ENCODE assay signal across 15 mouse cellular contexts in the genomic region with DNA sequence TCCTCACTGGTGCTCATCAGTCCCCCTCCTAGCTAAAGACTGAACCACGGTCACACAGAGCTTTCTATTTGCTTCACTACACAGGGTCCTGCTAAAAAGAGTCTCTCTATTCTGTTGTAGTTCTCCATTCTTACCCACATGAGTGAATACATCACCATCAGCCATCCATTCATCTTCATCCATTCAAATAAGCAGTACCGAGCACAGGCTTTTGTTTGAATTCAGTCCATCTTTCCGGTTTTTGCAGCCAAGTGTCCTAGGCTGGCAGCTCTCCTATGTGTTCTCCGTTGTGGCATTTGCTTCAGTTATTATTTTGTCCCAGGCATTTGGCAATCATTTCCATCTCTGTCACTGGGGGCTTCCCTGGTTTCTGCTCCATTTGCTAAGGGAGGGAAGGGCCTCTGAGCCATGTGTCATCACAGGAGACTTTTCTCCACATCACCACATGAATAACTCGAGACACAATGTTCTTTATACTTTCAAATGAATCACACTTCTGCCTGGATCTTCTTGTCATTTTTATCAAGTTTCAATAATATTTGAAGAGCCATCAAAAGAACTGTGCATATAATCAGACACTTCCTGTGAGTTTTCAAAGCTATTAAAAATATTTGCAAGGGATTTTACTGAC.
A peak's percentile ranks its signal among the peaks of the same experiment; 100 is the strongest.
DNase-seq lines count a peak whose midpoint lies in the region; ATAC-seq lines count a peak whose summit lies in the region.
"Had no signal": no experiment of that assay in that cellular context is flagged by ENCODE, and none has a peak within 500 bp of the region (broad histone marks: within the 10 kb centered on the region; RNA-seq: fewer than 3 reads in every experiment).

No protein-coding gene starts in this region.

- H3K27me3 ChIP-seq in hindbrain, embryonic 12.5 days: no peaks in the 10 kb centered on the region
- no peaks in the 10 kb centered on the region for H3K27me3 ChIP-seq in midbrain, embryonic 16.5 days (ENCODE audit: control insufficient read depth, insufficient read depth, low read depth, low read length)
- no peaks in the 10 kb centered on the region for H3K27me3 ChIP-seq in kidney, embryonic 16.5 days (ENCODE audit: insufficient read depth, low read length)
- H3K27me3 ChIP-seq: heart, embryonic 15.5 days; limb, embryonic 15.5 days had no signal

- no peak overlapping the region for H3K9ac ChIP-seq in hindbrain, embryonic 12.5 days
- H3K9ac ChIP-seq in midbrain, embryonic 16.5 days (ENCODE audit: low read depth, low read length): no peak overlapping the region
- no peak overlapping the region for H3K9ac ChIP-seq in kidney, embryonic 16.5 days (replicated peaks; ENCODE audit: low read length)
- H3K9ac ChIP-seq: heart, embryonic 15.5 days; limb, embryonic 15.5 days had no signal

- H3K9me3 ChIP-seq in hindbrain, embryonic 12.5 days (replicated peaks): no peaks in the 10 kb centered on the region
- H3K9me3 ChIP-seq in midbrain, embryonic 16.5 days (replicated peaks; ENCODE audit: control insufficient read depth, low read length, poor library complexity, severe bottlenecking): no peaks in the 10 kb centered on the region
- H3K9me3 ChIP-seq in kidney, embryonic 16.5 days (ENCODE audit: low read length): no peaks in the 10 kb centered on the region
- H3K9me3 ChIP-seq: heart, embryonic 15.5 days; limb, embryonic 15.5 days had no signal

- H3K4me3 ChIP-seq in hindbrain, embryonic 12.5 days: no peak overlapping the region
- no peak overlapping the region for H3K4me3 ChIP-seq in midbrain, embryonic 16.5 days (ENCODE audit: low read depth, low read length)
- no peak overlapping the region for H3K4me3 ChIP-seq in kidney, embryonic 16.5 days (ENCODE audit: low read length)
- H3K4me3 ChIP-seq: heart, embryonic 15.5 days; limb, embryonic 15.5 days had no signal

- 29% methylated on average over 5 of the region's 5 CpGs for WGBS in hindbrain, embryonic 12.5 days
- 14% methylated on average over 5 of the region's 5 CpGs for WGBS in midbrain, embryonic 16.5 days
- WGBS in kidney, embryonic 16.5 days: 54% methylated on average over 5 of the region's 5 CpGs

- ATAC-seq in hindbrain, embryonic 12.5 days (ENCODE audit: low FRiP score): peak; percentile 68; the same call in 1 of the 2 replicates
- ATAC-seq in midbrain, embryonic 16.5 days: peak; percentile 32; the same call in 1 of the 2 replicates
- no peak for ATAC-seq in kidney, embryonic 16.5 days (ENCODE audit: low FRiP score, low TSS enrichment)

- H3K36me3 ChIP-seq in hindbrain, embryonic 12.5 days: no peaks in the 10 kb centered on the region
- no peaks in the 10 kb centered on the region for H3K36me3 ChIP-seq in midbrain, embryonic 16.5 days (ENCODE audit: control insufficient read depth, insufficient read depth, low read length)
- no peaks in the 10 kb centered on the region for H3K36me3 ChIP-seq in kidney, embryonic 16.5 days (ENCODE audit: insufficient read depth, low read length)
- H3K36me3 ChIP-seq: heart, embryonic 15.5 days; limb, embryonic 15.5 days had no signal

- H3K27ac ChIP-seq in hindbrain, embryonic 12.5 days: no peak overlapping the region
- no peak overlapping the region for H3K27ac ChIP-seq in midbrain, embryonic 16.5 days (ENCODE audit: low read length)
- H3K27ac ChIP-seq in kidney, embryonic 16.5 days (ENCODE audit: low read length): no peak overlapping the region
- H3K27ac ChIP-seq: heart, embryonic 15.5 days; limb, embryonic 15.5 days had no signal

- H3K4me1 ChIP-seq in hindbrain, embryonic 12.5 days: no peaks in the 10 kb centered on the region
- peaks cover 3% of the 10 kb centered on the region for H3K4me1 ChIP-seq in midbrain, embryonic 16.5 days (ENCODE audit: control insufficient read depth, insufficient read depth, low read length)
- H3K4me1 ChIP-seq in kidney, embryonic 16.5 days (ENCODE audit: insufficient read depth, low read length): no peaks in the 10 kb centered on the region
- H3K4me1 ChIP-seq: heart, embryonic 15.5 days; limb, embryonic 15.5 days had no signal

- no peak overlapping the region for H3K4me2 ChIP-seq in hindbrain, embryonic 12.5 days (replicated peaks)
- H3K4me2 ChIP-seq in midbrain, embryonic 16.5 days (ENCODE audit: low read length): no peak overlapping the region
- no peak overlapping the region for H3K4me2 ChIP-seq in kidney, embryonic 16.5 days (replicated peaks; ENCODE audit: low read depth, low read length)
- H3K4me2 ChIP-seq: heart, embryonic 15.5 days; limb, embryonic 15.5 days had no signal

- DNase-seq in cerebellum, postnatal 14 days: peak; percentile 12 to 48
- DNase-seq in cerebellum, adult 9-10 months: no peak
- DNase-seq in embryo, embryonic 9.5 days (ENCODE audit: extremely low spot score): peak; percentile 10
- DNase-seq in frontal cortex, adult 2 months (ENCODE audit: extremely low spot score in 1 of 2, low spot score in 1 of 2): no peak
- no peak for DNase-seq in frontal cortex, postnatal 25 days (ENCODE audit: low spot score in 2 of 2)
- DNase-seq: adrenal gland, postnatal 25 days; cerebellum, adult 11 months; kidney, postnatal 36 days; lung, postnatal 10 days; thymus, adult 2 months had no signal

Comparison
In these comparisons a context has a peak if more than half of its experiments do, and no peak if none do; other contexts are left out.
1. DNase-seq: peak in cerebellum, postnatal 14 days (2 of 2) and embryo, embryonic 9.5 days (single experiment); none in cerebellum, adult 9-10 months (single experiment), frontal cortex, adult 2 months (0 of 2) and frontal cortex, postnatal 25 days (0 of 2).